Mouse (Mus musculus): ENCODE measurements at regions not wholly inside any gene's neighbourhood (a gene's known extent, or its start where the extent isn't known, plus 50 kb on each side); places are given as distances from the start of the nearest gene placed in this dataset.
A peak's percentile ranks its signal among the peaks of the same experiment; 100 is the strongest.

DNA sequence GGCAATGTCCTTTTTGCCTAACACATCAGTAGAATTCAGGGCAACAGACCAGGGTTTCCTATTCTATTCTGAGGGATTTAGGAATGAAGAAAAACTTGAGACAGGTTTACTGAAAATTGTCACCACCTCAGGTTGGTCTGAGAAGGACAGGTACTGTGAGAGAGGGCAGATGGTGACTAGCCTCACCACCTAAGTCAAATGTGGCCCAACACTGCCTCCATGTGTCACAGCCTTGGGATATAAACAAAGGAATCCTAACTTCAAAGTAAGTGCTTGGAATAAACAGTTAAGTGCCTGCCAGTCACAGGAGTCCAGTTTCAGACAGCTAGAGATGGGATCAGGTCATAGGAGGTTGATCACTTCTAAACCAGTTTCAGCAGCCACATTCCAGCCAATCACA is 281.3 kb upstream of the Irx4 start:
- TF ChIP-seq CTCF (IDR thresholded peaks at IDR 0.05; ENCODE audit: low read depth): 0 out of 2 replicates have a peak, but pooled peaks have one; percentile 8
- TF ChIP-seq EP300 (IDR thresholded peaks at IDR 0.05; ENCODE audit: low read depth): no peak
